Mouse (Mus musculus) CH12F3 (cell line): ENCODE measurements around the gene Cpxm2.

Experiments used
- in situ Hi-C: fragments of 300-500 bp; cut with MboI; formaldehyde crosslinking; loops from 2 replicates; pipeline ENCODE4 v1.14.3; 2020; ENCODE audit warnings: low sequenced_read_pairs

The Cpxm2 gene

GRCm38 (mm10) chr7:132046662-132047061 is 107.9 kb downstream of the Cpxm2 start:
- in situ Hi-C loops: no loop called here

DNA sequence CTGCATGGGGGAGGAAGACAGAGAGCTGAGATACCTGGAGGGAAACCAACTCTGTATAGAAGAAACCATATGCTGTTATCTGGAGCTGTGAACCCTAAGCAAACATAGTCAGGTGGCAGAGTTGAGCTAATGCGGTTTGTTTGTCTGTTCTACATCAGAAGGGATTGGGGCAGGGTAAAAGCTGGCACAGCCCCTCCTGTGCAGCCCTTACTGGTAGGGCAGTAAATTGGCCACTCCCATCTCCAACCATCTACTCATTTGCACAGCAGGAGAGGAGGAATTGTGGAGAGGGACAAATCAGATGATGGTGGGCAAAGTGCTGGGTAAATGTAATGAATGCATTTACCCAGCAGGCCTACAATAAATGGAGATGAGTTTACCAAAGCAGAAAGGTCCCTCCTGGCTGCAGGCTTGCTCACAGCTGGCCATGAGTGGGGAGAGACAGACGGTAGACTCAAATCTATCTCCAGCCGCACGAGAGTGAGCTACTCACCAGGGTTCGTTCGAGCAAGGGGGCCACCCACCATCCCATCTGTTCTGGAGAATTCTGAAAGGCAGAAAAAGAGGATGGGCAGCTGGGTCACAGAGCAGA is 122.5 kb downstream of the Cpxm2 start:
- in situ Hi-C loops: no loop called here

DNA sequence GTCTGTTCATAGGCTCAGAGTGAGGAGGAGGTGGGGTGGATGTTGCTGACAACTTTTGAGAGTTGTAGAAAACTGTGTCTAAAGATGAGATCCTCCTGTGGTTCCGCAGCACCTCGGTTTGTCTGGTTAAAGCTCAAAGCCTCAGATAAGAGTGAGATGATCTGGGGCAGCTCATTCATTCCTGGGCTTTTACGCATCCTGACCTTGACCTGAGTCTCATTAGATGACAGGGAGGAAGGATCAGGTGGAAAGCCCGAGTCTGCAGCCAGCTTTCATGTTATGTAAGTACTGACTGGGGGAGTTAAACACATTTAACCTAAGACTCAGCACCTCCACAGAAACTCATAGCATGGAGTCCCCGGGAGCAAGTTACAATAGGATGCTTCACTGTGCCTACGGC is 127.9 kb downstream of the Cpxm2 start:
- in situ Hi-C loops: no loop called here

GRCm38 (mm10) chr7:132025591-132025990 is 128.9 kb downstream of the Cpxm2 start:
- in situ Hi-C loops: no loop called here

DNA sequence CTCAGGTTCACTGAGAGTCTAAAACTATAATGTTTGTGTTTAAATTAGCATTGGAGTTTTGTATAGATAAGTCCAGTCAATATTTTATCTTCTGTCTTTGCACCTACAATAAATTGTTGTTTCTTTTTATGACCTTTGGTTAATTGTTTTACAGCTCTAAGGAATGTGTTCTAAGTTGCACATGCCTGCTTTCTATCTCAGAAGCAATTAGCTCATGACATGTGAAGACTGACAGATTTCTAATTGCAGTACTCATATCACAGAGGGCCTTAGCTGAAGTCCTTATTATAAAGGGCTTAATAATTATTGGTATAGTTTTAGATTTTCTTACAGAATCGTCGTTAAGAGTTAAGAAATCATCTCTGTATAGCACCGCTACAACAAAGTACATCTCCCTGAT is 138.6 kb downstream of the Cpxm2 start:
- in situ Hi-C loops: no loop called here

DNA sequence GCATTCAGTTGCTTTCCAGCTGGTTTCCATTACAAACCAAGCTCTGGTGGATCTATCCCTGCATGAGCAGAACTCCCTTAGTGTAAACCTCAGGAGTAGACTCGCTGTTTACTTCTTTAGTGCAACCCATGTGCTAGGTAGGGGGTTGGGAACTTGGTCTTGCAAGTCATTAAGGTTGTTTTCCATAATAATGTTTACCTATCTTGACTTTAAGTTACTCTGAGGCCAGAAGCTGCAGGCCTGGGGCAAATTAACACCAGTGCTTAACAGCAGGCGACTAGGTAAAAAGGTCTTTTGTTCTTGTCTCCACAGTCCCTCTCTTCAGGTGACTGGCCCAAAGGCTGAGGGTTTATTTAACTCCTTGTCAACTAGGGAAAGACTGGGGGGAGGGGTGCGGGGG is 139.3 kb downstream of the Cpxm2 start:
- in situ Hi-C loops: no loop called here

- in situ Hi-C loops: no loop called here
Measured at GRCm38 (mm10) chr7:132013970-132014369, 140.6 kb downstream of the Cpxm2 start.

DNA sequence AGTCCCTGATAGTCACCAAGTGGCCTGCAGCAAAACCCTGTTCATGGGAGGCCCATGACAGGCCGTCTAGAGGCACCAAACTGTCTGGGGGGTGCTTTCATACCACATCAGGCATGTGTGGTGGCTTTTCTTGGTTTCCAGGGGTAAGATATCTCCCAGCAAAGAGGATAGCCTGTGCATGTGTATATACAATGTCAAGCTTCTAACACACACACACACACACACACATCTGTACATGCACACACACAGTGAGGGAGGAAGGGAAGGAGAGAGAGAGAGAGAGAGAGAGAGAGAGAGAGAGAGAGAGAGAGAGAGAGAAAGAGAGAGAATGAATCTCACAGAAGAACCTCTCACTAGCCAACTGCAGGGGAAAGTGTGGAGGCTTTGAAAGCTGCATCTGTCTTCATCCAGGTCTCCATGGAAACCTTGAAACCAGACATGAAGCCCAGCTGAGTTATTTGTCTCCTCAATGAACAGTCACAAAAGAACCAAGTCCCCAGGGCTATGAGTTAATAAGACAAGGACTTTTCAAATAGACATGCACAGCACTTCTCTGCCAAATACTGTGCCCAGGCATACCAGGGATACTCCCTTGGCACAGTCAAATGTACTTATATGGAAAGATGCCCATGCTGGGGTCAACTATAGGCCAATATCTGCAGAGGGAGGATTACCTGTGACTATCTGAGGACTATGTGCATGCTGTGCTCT is 141.4 kb downstream of the Cpxm2 start:
- in situ Hi-C loops: no loop called here

GRCm38 (mm10) chr7:132009002-132009401 is 145.5 kb downstream of the Cpxm2 start:
- in situ Hi-C loops: no loop called here

DNA sequence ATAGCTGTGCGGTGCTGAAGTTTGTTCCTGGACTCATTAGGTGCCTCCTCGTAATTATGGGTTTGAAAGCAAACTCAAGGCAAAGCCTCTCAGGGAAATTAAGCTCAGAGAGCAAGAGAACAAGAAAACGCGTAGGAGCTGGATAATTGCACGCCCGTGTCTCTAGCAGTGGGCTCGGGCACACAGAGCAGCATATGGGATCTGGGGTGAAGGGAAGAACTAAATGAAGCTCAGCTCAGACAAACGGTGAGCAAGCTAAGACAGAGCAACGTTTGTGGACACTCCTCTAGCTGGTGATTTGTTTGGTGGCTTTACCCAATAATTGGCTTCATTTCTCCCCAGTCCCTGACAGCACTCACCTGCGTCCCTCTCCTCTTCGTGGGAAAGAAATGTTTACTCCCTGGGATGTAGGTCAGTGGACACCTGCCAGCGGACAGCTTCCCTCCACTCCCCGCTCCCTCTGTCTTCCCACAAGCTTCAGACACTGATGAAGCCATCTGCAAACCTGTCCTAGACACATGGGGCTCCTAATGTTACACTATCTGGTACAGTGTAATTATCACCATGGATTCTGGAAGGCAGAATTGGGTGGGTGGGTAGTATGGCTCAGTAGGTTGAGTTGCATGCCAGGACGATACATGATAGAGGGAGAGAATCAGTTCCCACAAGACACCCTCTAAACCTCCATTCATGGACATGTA is 148.4 kb downstream of the Cpxm2 start:
- in situ Hi-C loops: no loop called here

- in situ Hi-C loops: no loop called here
Measured at GRCm38 (mm10) chr7:131992873-131993272, 161.7 kb downstream of the Cpxm2 start.

GRCm38 (mm10) chr7:131992226-131992625 is 162.3 kb downstream of the Cpxm2 start:
- in situ Hi-C loops: no loop called here

DNA sequence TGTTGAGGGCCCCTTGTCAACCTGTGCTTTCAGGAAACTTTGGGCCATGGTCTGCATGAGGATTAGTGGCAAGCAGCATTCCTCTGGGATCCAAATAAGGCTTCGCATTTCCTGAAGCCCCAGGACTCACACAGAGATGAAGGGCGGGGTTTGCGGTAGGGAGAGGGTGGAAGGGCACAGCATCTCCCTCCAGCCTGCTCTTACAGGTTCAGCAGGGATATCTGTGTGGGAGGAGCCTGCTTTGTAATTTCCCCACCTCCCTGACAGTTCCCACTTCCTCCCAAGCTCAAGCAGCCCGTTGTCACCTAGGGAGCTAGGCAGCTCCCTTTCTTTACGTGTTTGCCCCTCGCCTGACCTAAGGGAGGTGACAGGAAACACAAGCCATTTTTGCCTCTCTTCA is 165.5 kb downstream of the Cpxm2 start:
- in situ Hi-C loops: no loop called here
